Mouse (Mus musculus): ENCODE measurements around the gene Pkp1.

Gene Pkp1

DNA sequence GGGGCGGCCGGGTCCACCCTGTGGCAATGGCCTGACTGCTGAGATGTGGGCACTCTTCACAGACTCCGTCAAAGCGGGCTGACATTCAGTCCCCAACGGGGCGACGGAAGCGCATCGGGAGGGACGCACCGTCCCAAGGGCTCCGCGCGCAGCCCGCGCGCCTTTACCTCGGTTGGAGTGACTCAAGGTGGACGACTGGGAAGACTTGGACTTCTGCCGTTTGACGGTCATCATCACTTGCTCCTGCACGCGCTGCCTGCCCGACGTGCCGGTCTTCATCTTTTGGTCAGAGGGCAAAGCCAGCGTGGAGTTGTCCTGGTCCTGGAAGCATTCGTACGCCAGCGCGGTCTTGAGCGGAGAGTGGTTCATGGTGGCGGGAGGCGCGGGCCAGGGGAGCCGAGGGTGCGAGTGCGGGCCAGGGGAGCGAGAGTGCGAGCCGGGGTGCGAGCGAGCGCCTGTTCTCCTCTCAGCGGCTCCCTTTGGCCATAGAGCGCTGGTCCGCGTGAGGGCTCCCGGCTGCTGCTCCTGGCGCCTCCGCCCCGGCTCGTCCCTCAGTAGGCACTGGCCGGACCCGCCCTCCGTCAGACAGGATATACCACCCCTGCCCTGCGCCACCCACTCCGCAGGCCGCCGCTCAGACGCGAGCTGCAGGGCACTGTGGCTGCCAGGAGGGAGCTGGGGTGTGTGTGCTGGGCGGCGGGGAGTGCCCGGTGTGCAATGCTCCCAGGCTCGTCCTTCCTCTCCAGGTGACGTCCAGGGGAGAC lies at the start of gene Pkp1:
Gene Pkp1 (minus strand): TSS at position 564 of the 764 bp plus-strand sequence.
- DNase-seq (ENCODE audit: low spot score) = peak; percentile 44

DNA sequence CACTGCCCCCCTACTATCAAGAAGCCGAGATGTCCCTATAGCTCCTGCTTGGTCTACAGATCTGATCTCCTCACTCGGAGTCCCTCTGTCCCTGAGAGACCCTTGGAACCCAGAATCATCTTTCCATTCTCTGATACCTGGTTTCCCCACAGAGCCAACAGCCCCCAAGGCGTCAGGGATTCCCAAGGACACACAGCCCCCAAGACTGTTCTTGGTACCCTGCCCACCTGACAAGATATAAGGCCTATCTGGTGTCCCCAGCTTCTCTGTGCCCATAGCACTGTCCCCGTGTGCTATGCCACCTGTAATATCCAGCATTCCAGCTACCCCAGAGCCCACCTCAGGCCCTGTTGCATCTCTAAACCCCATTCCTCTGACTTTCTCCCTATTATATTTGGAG lies 48.7 kb upstream of the Pkp1 start:
- no peak for DNase-seq (ENCODE audit: low spot score)

DNA sequence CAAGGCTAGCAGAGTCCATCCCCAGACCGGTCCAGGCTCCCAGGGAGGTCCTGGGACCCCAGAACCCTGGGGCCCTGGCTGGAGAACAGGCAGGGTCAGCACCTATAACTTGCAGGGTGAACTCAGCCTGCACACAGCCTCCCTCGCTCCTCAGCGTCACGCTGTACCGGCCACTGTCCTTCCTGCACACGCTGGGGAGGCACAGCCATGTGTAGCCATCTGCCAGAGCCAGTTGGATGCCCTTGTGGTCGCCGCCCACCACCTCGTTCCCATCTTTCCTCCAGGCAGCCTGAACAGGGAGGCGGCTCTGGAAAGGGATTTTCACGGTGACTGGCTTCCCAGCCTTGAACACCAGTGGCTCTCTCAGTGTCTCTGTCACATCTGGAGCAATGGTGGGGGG lies 45.6 kb upstream of the Pkp1 start:
- no peak for DNase-seq (ENCODE audit: low spot score)

DNA sequence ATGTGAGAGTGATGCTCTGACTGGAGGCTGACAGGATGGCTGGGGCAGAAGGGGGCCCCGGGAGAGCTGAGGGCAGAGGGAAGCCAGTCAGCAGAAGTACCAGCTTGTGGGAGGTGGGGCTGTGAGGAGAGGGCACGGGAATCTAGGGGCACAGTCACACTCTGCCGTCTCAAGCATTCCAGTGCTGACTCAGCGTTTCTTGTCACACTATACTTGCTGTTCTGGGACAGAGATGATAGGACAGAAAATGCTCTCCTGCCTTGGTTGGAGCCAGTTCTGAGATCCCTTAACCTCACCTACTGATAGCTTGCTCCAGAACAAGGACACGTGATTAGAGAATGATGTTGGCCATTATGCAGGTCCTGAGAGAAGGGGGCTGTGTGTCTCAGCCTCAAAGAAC lies 44.2 kb upstream of the Pkp1 start:
- no peak for DNase-seq (ENCODE audit: low spot score)

DNA sequence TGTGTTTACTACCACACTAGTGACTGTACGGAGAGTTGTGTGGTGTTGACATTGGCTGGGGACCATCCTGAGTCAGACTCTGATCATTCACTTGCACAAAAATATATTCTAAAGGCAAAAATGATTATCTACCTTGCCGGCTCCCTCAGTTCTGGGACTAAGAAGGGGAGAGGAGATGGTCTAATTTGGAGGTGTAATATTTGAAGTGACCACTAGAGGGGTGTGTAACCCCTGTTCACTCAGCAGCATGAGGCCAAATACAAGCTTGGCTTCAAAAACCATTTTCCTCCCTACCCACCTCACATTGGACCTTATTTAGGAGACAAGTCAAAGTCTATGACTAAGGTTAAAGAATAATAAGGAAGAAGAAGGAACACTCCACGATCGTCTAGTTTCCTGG lies 39.5 kb upstream of the Pkp1 start:
- DNase-seq (ENCODE audit: low spot score) = no peak

DNA sequence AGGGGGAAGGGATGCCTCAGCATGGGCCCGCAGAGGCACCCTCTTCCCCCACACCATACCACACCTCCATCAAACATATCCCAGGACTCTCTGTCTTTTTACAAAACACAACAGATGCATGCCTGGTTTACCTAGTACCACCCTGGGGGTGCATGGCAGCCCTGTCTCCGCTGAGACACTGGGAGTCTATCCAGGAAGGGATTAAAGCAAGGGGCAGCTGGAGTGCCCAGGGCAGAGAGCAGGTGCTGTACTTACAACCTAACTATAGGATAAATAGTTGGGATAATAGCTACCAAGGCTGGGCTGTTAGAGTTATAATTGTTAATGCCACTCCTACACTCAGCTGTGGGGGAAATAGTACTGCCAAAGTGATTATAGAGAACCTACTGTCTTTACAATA lies 29.9 kb upstream of the Pkp1 start:
- no peak for DNase-seq (ENCODE audit: low spot score)

DNA sequence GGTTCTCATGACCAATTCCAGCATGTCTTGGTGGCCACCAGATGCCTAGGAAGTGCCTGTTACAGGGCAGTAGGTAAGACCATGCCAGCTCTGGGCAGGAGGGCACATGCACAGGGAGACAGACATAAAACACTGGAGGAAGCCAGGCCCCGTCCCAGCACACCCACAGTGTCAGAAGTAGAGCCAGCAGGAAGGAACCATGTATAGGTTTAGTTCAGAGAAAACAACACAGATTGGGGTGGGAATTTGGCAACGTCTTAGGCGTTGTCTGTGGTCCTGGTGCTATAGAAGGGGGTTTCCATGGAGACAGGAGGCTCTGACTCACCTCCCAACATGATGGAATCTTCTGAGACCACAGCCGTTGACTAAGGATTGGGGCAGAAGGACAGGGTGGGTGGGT lies 27.2 kb upstream of the Pkp1 start:
- no peak for DNase-seq (ENCODE audit: low spot score)

DNA sequence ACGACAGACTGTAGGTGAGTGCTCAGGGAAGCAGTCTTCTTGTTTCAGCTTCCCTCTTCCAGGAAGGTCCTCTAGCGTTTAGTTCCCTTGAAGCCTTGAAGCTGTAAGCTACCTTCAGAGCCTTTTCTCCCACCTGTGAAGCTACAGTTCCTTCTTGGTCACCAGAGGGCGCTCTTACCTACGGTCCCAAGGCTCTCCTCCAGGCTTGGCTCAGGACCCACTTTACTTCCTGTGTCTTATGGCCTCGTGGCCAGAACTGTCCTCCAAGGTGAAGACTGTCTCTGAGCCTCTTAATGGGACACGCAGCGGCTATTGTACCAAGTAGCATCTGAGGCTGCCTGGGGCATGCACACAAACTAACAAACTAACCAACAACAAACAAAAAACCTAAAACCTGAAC lies 26.7 kb upstream of the Pkp1 start:
- peak; percentile 58 for DNase-seq (ENCODE audit: low spot score)

DNA sequence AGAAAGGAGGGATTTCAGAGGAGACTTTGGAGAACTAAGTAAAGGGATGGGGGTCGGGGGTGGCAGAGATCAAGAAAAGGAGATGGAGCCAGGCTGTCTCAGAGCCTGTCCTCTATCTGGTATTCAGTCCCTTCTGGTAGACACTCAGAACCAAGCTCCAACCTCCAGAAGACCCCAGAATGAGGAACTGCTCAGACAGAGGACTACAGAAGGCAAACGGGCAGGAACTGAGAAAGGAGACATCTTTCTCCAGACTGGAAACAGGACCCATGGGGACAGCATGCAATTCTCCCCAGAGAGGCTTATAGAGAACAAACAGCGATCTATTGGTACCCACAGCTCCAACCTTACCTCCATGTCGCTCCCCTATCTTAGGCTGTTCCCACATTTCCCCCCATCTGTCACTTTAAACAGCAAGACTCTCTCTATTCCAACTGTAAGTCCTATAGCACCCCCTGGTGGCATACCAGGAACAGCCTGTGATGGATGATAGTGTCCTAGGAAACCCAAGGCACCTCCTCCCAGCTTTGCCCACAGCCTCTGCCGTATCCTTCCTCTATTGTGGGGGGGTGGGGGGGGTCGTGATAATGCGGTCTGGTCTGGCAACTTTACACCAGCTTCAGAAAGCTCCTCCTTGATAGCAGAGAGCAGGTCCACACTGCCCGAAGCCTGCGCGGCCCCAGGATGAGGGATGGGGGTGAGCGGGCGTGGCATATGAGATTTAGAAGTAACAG lies 25.7 kb upstream of the Pkp1 start:
- DNase-seq (ENCODE audit: low spot score) = peak; percentile 86

DNA sequence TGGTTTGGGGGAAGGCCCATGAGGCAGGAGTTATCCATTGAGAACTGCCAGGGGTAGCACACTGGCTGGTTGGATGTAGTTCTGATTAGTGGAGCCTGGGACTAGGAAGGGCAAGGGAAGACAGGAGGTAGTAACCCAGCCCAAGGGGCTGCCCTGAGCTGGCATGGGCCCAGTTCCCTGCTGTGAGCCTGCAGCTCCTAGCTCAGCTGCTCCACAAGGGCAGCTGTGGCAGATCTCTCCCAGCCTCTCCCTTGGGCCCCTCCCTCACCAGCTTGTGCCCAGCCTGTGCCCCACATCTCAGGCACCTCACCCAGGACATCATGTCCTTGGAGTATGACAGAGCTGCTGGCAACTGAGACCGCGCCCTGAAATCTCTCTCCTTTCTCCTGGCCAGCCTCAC lies 24.7 kb upstream of the Pkp1 start:
- DNase-seq (ENCODE audit: low spot score) = no peak

DNA sequence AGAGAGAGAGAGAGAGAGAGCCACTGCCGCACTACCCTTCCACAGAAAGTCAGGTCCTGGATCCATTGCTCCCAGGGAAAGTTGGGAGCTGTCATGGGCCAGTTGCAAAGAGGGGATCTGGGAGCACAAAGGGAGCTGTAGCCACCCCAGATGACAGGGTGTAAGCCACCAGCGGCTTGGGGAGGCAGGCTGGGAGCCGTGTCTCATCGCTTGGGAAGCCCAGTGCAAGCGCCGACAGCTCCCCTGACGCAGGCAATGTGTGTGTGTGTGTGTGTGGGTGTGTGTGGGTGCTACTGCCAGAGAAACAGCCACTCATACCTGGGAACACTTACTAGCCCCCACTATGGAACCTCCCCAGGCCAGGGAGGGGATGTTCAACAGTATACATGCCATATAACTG lies 23.1 kb upstream of the Pkp1 start:
- DNase-seq (ENCODE audit: low spot score) = no peak

DNA sequence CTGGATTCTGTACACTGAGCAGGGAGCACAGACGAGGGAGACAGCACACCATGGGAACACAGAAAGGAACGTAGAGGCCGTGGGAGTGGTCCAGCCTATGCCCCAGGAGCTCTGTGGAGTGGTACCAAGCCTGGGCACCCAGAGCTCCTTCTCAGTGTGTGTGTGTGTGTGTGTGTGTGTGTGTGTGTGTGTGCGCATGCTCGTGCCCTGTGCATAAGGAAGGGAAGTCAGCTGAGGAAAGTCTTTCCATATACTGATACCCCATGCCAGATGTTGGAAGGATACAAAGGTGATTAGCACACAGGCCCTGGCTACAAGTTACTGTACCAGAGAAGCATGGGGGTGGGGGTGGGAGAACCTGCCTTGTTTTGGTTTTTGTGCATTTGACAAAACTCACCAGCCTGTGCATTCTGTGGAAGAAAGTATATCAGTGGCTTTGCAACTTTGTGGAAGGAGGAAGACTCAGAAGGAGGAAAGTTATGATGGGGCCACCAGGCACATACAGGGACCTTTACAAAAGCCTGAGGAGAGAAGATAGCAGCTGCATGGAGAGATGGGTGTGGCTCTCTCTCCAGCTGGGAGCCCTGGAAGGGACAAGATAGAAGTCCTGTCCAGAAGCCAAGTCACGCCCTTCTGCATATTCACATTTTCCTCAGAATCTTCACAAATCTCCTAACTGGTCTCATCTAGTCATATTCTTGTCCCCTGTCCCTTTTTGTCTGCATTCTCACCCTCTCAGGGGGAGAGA lies 22.4 kb upstream of the Pkp1 start:
- no peak for DNase-seq (ENCODE audit: low spot score)

DNA sequence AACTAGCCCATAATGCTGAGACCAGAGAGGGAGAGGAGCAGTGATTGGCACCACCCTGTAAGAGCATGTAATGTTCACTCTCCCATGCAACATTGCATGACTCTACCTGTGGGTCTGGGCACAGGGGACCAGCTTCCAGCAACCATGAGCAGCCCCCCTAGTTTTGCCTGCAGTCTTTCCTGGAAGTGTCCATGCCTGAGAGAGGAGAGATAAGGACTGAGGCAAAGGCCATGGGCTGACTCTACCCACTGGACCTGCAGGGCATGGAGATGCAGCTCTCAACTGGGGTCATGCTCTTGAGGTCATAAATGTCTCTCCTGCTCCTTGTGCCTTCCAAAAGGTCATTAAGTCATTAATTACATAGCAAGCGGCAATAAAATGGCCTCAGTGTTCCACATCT lies 17.1 kb upstream of the Pkp1 start:
- DNase-seq (ENCODE audit: low spot score) = no peak

DNA sequence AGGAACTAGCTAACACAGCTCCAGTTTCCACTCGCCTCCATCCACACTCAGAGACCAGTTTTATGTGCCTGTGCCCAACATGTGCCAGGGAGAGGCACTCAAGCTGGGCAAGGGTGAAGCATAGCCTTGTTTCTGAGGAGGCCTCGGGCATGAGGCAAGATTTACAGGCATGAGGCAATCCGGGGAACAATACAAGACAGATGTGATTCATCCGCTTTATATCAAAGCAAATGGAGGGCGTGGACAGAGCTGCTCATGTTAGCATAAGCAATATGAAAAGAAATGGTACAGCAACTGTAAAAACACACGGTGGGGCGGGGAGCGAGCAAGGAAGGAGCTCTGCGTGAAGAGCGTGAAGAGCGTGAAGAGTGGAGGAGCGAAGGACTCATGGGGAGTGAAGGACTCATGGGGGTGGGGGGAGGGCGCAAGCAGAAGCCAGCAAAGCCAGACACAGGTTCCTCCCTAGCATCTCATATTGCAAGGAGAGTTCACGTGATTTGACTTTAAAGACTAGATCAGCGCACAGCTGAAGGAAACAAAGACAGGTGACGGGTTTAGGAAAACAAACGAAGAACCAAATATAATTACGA lies 14.8 kb upstream of the Pkp1 start:
- DNase-seq (ENCODE audit: low spot score) = no peak

DNA sequence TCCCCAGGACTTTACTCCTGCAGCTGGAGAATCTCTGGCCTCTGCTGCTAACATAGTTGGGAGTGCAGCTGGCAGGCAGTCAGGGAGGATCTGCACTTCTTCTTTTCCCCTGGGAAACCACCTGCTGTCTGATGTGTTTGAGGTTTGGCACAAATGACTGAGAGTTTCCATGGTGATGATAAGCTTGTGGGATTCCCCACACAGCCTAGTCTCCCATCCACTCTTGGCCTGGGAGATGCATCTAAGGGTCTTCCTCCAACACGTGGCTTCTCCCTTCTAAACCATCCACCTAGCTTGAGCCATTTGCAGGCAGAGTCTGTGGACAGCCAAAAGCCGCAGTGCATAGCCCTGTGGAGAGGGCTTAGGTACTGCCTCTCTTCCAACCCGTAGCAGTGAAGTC lies 10.9 kb upstream of the Pkp1 start:
- no peak for DNase-seq (ENCODE audit: low spot score)

DNA sequence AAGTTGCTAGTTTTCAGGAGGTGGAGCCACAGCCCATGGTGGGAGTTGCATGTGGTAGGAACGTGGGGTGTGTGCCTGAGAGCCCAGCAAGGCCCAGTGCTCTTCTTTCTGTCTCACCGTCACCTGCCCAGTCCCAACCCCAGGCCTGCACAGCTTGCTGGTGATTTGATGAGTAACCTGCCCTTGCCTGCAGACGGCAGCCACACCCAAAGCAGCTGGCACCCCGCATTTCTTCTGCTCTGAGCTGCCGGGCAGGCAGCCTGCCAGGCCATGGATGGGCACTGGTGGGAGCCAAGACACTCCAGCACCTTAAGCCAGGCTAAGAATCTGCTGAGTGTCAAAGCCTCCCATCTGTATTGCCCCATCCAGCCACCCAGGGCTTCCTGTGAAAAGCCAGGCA lies 6.8 kb upstream of the Pkp1 start:
- no peak for DNase-seq (ENCODE audit: low spot score)

DNA sequence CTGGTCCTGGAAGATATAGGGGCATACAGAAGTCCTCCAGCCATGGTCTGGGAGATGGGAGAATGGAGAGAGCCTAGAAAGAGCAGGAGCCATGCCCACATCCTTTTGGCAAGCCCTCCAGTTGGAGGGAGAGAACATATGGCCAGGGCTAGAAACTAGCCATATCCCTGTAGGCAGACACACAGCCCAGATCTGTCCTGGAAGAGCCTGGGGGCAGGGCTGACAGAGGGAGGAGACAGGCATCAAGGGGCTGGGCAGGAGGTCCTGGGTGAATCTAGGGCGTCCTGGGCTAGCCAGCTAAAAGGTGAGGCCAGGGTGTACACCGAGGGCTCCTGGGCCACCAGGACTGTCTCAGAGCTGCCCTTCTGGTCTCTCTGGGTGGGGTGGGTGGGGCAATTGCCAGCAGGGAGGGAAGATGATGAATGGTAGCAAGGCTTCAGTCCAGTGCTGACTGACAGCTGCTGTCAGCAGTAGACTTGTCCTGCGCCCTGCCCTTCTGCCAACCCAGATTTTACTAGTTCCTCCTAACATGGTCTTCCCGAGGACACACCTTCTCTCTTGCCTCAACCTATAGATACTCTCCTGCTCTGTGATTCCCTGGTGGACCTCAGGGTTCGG lies 5.5 kb upstream of the Pkp1 start:
- no peak for DNase-seq (ENCODE audit: low spot score)

DNA sequence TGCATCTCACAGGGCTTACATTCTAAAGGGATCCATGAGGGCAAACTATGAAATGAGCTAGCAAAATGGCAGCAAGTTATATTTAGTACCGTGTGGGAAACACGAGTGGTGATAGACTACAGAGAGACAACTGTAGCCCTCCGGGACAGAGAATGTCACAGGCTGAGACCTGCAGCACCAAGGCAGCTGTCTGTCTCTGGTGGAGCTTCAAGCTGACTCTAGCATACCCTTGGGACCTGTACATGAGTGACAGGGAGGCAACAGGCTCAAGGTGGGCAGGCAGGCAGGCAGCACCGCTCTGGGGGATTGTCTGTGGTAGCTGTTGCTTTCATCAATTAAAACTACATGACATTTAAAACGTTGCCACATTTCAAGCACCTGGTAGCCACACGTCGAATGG lies 4.2 kb upstream of the Pkp1 start:
- no peak for DNase-seq (ENCODE audit: low spot score)

DNA sequence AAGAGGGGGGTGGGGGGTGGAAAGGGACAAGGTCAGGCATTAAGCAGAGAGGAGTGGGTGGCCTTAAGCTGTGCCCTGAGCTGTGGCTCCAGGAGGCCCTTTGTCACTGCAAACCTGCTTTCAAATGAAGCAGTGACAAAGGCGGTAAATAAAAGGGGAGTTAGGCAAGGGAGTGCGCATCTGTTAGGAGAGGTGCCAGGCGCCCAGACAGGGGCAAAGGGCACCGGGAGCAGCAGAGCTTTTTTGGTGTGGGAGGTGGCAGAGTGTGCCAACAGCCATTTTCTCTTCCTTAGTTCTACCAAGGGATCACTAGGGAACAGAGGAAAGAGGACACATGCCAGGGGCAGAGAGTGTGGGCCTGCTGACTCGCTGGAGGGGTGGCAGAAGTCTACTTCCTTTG lies 1.8 kb downstream of the Pkp1 start:
- DNase-seq (ENCODE audit: low spot score) = no peak

DNA sequence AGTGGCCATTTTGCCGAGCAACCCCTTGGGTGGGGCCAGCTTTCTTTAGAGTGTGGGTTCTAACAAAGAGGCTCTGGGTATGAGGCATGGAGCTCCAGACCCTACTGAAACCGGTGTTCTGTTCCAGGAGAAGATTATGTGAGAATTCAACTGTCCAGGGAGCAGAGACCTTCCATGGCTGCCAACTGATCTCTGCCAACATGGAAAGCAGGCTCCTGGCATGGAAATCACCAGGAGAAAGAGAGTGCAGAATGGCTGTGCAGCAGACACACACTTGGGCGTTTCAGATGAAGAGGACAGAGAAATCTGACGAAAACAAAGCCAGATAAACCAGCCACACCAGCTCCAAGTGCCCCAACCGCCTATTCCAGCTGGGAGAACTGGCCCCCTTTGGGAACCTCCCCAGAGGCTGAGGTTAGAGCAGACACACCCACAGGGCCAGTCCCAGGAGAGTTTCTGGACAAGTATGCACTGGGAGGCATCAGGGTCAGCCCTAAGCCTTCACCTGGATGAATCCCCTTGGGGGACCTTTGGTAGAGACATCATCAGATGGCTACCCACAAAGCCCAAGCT lies 2.4 kb downstream of the Pkp1 start:
- DNase-seq (ENCODE audit: low spot score) = no peak

DNA sequence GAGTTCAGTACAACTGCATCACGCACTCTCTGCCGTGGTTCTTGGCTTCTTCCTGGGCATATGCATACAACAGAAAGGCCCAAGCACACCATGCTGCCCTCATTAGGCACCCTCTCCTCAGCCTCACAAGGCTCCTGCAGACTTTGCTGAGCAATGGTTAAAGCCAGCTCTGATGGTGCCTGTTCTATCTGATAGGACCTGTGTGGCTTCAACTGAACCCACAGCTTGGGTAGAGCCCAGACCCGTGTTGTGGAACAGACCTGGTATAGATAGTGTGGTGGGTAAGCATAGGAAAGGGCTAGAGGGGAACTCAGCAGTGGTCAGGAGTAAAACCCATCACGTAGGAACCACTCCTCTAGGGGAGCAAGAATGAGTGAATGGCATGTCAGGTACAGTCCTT lies 5.3 kb downstream of the Pkp1 start:
- DNase-seq (ENCODE audit: low spot score) = no peak

DNA sequence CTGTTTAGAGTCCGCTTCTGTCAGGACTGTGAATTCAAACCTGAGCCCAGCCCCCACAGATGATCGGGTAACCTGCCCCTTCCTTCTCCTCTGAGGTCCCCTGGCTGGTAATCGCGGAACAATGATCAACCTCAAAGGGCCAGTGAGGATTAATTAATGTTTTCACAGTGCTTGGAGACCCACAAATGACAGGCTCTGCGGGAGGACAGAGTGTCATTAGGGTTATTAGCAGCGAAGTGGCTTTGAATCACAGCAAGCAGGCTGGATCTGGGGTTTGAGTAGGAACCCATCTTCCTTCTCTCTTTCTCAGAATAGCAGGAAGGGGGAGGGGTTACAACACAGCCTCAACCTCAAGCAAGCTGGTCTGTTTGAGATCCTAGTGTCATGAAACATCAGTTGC lies 9.6 kb downstream of the Pkp1 start:
- no peak for DNase-seq (ENCODE audit: low spot score)
